Mouse (Mus musculus) midbrain, embryonic 12.5 days (tissue): ENCODE results near the gene Tgfbr3l. TPM values are rescaled to one million over a fixed set of nuclear protein-coding genes. Genes with fewer than 3 reads are reported as not detected.

Experiments used
- ATAC-seq: fragments of 200-750 bp; cut with Nextera tagmentation; 2 replicates; pipeline ENCODE4 v1.8.0; 2017; ENCODE audit warnings: low read depth, moderate TSS enrichment, moderate library complexity; ENCODE audit not compliant: low FRiP score
- H3K27ac ChIP-seq: fragments of 300-500 bp; sonication (generic); replicated peaks from 2 replicates; pipeline ENCODE4 v1.5.1; 2016; ENCODE audit warnings: mild to moderate bottlenecking
- H3K27me3 ChIP-seq: fragments of 300-500 bp; sonication (generic); 2 replicates; pipeline ENCODE4 v1.6.1; 2016; ENCODE audit warnings: mild to moderate bottlenecking
- H3K36me3 ChIP-seq: fragments of 300-500 bp; sonication (generic); 2 replicates; pipeline ENCODE4 v1.6.1; 2016
- H3K4me1 ChIP-seq: fragments of 300-500 bp; sonication (generic); 2 replicates; pipeline ENCODE4 v1.6.1; 2016
- H3K4me2 ChIP-seq: fragments of 300-500 bp; sonication (generic); replicated peaks from 2 replicates; pipeline ENCODE4 v1.6.1; 2016; ENCODE audit warnings: mild to moderate bottlenecking, moderate library complexity
- H3K4me3 ChIP-seq: fragments of 300-500 bp; sonication (generic); 2 replicates; pipeline ENCODE4 v1.5.1; 2016; ENCODE audit warnings: mild to moderate bottlenecking
- H3K9ac ChIP-seq: fragments of 300-500 bp; sonication (generic); replicated peaks from 2 replicates; pipeline ENCODE4 v1.6.1; 2016; ENCODE audit warnings: mild to moderate bottlenecking, moderate library complexity
- H3K9me3 ChIP-seq: fragments of 300-500 bp; sonication (generic); 2 replicates; pipeline ENCODE4 v1.6.1; 2016; ENCODE audit warnings: mild to moderate bottlenecking
- WGBS: fragments of 180-500 bp; shearing (Covaris S2); methylation state at CpG from one replicate; pipeline ENCODE4 v1.1.7; 2016; 5-methylcytosine and 5-hydroxymethylcytosine counted together
- polyA plus RNA-seq: library from polyadenylated mRNA; unstranded; fragments of >200 nt; fragmentation: Nextera tagmentation; extraction: Ambion mirVana; gene quantifications from 2 replicates; pipeline ENCODE4 v1.2.1, GENCODE M21; 2016

Tgfbr3l gene
- polyA plus RNA-seq, 1 experiment from 2014 or later: 5.3 TPM

GRCm38 (mm10) chr8:4216791-4217621 lies 31.0 kb upstream of the Tgfbr3l start, which contains the start of gene Prr36:
Gene Prr36 (minus strand): TSS chr8:4217459.
- under 1% methylated on average over 44 of the region's 44 CpGs for WGBS
- H3K9ac ChIP-seq: peak within 1 kb of the TSS; percentile 76
- peaks cover 45% of the 10 kb centered on the region for H3K4me1 ChIP-seq
- H3K36me3 ChIP-seq: 0 out of 2 replicates have a peak, but pooled peaks cover 7% of the 10 kb centered on the region
- H3K27ac ChIP-seq: peak within 1 kb of the TSS; percentile 86
- peak; percentile 91 for ATAC-seq
- H3K4me3 ChIP-seq: peak within 1 kb of the TSS; percentile 57
- peak within 1 kb of the TSS; percentile 82 for H3K4me2 ChIP-seq
- peaks cover 25% of the 10 kb centered on the region; the same call in 1 of the 2 replicates for H3K27me3 ChIP-seq
- no peaks in the 10 kb centered on the region for H3K9me3 ChIP-seq

GRCm38 (mm10) chr8:4219617-4220016 lies 28.4 kb upstream of the Tgfbr3l start:
- peaks cover 23% of the 10 kb centered on the region for H3K27me3 ChIP-seq
- H3K4me2 ChIP-seq: no peak overlapping the region

GRCm38 (mm10) chr8:4222059-4222458 lies 26.0 kb upstream of the Tgfbr3l start:
- no peak overlapping the region for H3K4me2 ChIP-seq
- peaks cover 13% of the 10 kb centered on the region for H3K4me1 ChIP-seq
- H3K9me3 ChIP-seq: no peaks in the 10 kb centered on the region
- no peaks in the 10 kb centered on the region for H3K36me3 ChIP-seq
- no peak overlapping the region for H3K4me3 ChIP-seq
- H3K27me3 ChIP-seq: peaks cover 26% of the 10 kb centered on the region
- ATAC-seq: no peak
- no peak overlapping the region for H3K27ac ChIP-seq
- H3K9ac ChIP-seq: no peak overlapping the region

More at GRCm38 (mm10) chr8:4219617-4220016, 28.4 kb upstream of the Tgfbr3l start:
- ATAC-seq: no peak
- WGBS: 95% methylated on average over 3 of the region's 3 CpGs
- Histone ChIP-seq H3K4me3 (no peak overlapping the region), H3K36me3 (0 out of 2 replicates have a peak, but pooled peaks cover 4% of the 10 kb centered on the region), H3K9me3 (no peaks in the 10 kb centered on the region), H3K9ac (no peak overlapping the region), H3K27ac (no peak overlapping the region), H3K4me1 (peaks cover 23% of the 10 kb centered on the region)

- Histone ChIP-seq H3K27ac (no peak overlapping the region), H3K9ac (no peak overlapping the region), H3K4me2 (peak overlapping the region; percentile 45), H3K4me1 (peaks cover 7% of the 10 kb centered on the region), H3K27me3 (peaks cover 38% of the 10 kb centered on the region), H3K4me3 (peak overlapping the region; percentile 21), H3K9me3 (no peaks in the 10 kb centered on the region), H3K36me3 (no peaks in the 10 kb centered on the region)
- 25% methylated on average over 4 of the region's 4 CpGs for WGBS
- ATAC-seq: no peak
These were observed 21.7 kb upstream of the Tgfbr3l start for GRCm38 (mm10) chr8:4226323-4226722.

- Histone ChIP-seq H3K4me3 (peak within 1 kb of the TSS; percentile 21), H3K9me3 (no peaks in the 10 kb centered on the region), H3K4me2 (peak within 1 kb of the TSS; percentile 45), H3K27ac (no peak within 1 kb of the TSS), H3K27me3 (peaks cover 36% of the 10 kb centered on the region), H3K4me1 (peaks cover 7% of the 10 kb centered on the region), H3K9ac (0 out of 2 replicates have a peak within 1 kb of the TSS, but pooled peaks have one; percentile 31), H3K36me3 (no peaks in the 10 kb centered on the region)
- peak; percentile 52; the same call in 1 of the 2 replicates for ATAC-seq
- 5% methylated on average over 33 of the region's 33 CpGs for WGBS
These were observed 21.2 kb upstream of the Tgfbr3l start, which contains the start of gene Lrrc8e for GRCm38 (mm10) chr8:4226739-4227347. Gene Lrrc8e (plus strand): TSS chr8:4226827.

- H3K4me2 ChIP-seq: no peak overlapping the region
- peaks cover 36% of the 10 kb centered on the region for H3K27me3 ChIP-seq
- no peak overlapping the region for H3K4me3 ChIP-seq
- H3K4me1 ChIP-seq: peaks cover 7% of the 10 kb centered on the region
- no peaks in the 10 kb centered on the region for H3K9me3 ChIP-seq
- no peaks in the 10 kb centered on the region for H3K36me3 ChIP-seq
- ATAC-seq: no peak
- WGBS: 91% methylated on average over 4 of the region's 4 CpGs
- no peak overlapping the region for H3K9ac ChIP-seq
- no peak overlapping the region for H3K27ac ChIP-seq
These were observed 20.1 kb upstream of the Tgfbr3l start for GRCm38 (mm10) chr8:4227919-4228318.

- 71% methylated on average over 5 of the region's 5 CpGs for WGBS
- no peaks in the 10 kb centered on the region for H3K9me3 ChIP-seq
- ATAC-seq: no peak
These were observed 18.2 kb upstream of the Tgfbr3l start for GRCm38 (mm10) chr8:4229784-4230183.

GRCm38 (mm10) chr8:4230612-4231351 lies 17.2 kb upstream of the Tgfbr3l start:
- no peak for ATAC-seq

More at GRCm38 (mm10) chr8:4229784-4230183, 18.2 kb upstream of the Tgfbr3l start:
- H3K4me3 ChIP-seq: no peak overlapping the region
- peaks cover 28% of the 10 kb centered on the region for H3K27me3 ChIP-seq
- H3K36me3 ChIP-seq: no peaks in the 10 kb centered on the region
- no peak overlapping the region for H3K9ac ChIP-seq
- H3K4me2 ChIP-seq: no peak overlapping the region
- H3K27ac ChIP-seq: no peak overlapping the region
- peaks cover 7% of the 10 kb centered on the region for H3K4me1 ChIP-seq

GRCm38 (mm10) chr8:4237814-4238433 lies 10.1 kb upstream of the Tgfbr3l start:
- peaks cover 11% of the 10 kb centered on the region; the same call in 1 of the 2 replicates for H3K27me3 ChIP-seq
- peak overlapping the region; percentile 95 for H3K27ac ChIP-seq
- peak overlapping the region; percentile 85 for H3K4me3 ChIP-seq
- H3K9ac ChIP-seq: peak overlapping the region; percentile 73
- peaks cover 15% of the 10 kb centered on the region for H3K36me3 ChIP-seq
- WGBS: 22% methylated on average over 15 of the region's 15 CpGs
- H3K4me2 ChIP-seq: peak overlapping the region; percentile 81
- no peak for ATAC-seq
- H3K4me1 ChIP-seq: peaks cover 27% of the 10 kb centered on the region
- H3K9me3 ChIP-seq: no peaks in the 10 kb centered on the region

More at GRCm38 (mm10) chr8:4230612-4231351, 17.2 kb upstream of the Tgfbr3l start:
- H3K27ac ChIP-seq: no peak overlapping the region
- H3K9me3 ChIP-seq: no peaks in the 10 kb centered on the region
- no peak overlapping the region for H3K9ac ChIP-seq
- H3K36me3 ChIP-seq: no peaks in the 10 kb centered on the region
- peaks cover 7% of the 10 kb centered on the region for H3K4me1 ChIP-seq
- H3K4me2 ChIP-seq: no peak overlapping the region
- 67% methylated on average over 10 of the region's 10 CpGs for WGBS
- no peak overlapping the region for H3K4me3 ChIP-seq
- H3K27me3 ChIP-seq: peaks cover 37% of the 10 kb centered on the region

GRCm38 (mm10) chr8:4238434-4239192 lies 9.4 kb upstream of the Tgfbr3l start, which contains the start of the genes Map2k7 and Gm49320:
Gene Map2k7 (plus strand): TSS chr8:4238740.
Gene Gm49320 (plus strand): TSS chr8:4238865.
- peak within 1 kb of the TSS; percentile 95 for H3K27ac ChIP-seq
- peak within 1 kb of the TSS; percentile 81 for H3K4me2 ChIP-seq
- under 1% methylated on average over 59 of the region's 71 CpGs for WGBS

More at GRCm38 (mm10) chr8:4238434-4239192, 9.4 kb upstream of the Tgfbr3l start, which contains the start of the genes Map2k7 and Gm49320:
- Histone ChIP-seq H3K4me3 (peak within 1 kb of the TSS; percentile 85), H3K9ac (peak within 1 kb of the TSS; percentile 73), H3K9me3 (no peaks in the 10 kb centered on the region), H3K36me3 (peaks cover 22% of the 10 kb centered on the region), H3K4me1 (peaks cover 27% of the 10 kb centered on the region), H3K27me3 (peaks cover 11% of the 10 kb centered on the region; the same call in 1 of the 2 replicates)
- ATAC-seq: peak; percentile 94
